Mouse (Mus musculus): Measurements from ENCODE around the gene Madcam1. TPM values are rescaled to one million over a fixed set of nuclear protein-coding genes. Genes with fewer than 3 reads are reported as not detected.

Madcam1 gene
- polyA plus RNA-seq, 1 experiment = not detected

DNA sequence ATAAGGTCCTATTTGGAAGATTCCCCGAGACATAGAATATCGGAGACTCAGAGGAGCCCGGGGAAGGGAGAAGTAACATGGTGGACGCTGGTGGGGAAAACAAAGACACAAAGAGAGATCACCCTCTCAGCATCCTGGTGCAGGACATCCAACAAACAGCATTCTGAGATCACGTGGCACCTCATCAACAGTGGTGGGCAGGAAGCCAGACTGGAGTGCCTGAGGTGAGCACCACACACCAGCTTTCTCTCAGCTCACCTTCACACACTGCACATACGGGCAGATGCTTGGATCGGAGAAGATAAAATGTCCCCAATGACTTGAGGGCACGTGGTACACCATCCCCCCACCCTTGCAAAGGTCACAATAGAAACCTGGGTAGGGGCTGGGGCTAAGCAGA lies 28.1 kb upstream of the Madcam1 start:
- 79% methylated on average over 8 of the region's 8 CpGs for WGBS
- Histone ChIP-seq H3K4me3 (ENCODE audit: insufficient read depth, low read depth, low read length) (peak overlapping the region; percentile 87; the same call in 1 of the 2 replicates), H3K27ac (ENCODE audit: insufficient read depth, low read depth, low read length) (no peak overlapping the region), H3K4me1 (ENCODE audit: control insufficient read depth, insufficient read depth, low read length) (peaks cover 29% of the 10 kb centered on the region)
- TF ChIP-seq CTCF (IDR thresholded peaks at IDR 0.05; ENCODE audit: insufficient read depth, low read depth, low read length) (no peak), POLR2A (IDR thresholded peaks at IDR 0.05; ENCODE audit: insufficient read depth, low read depth, low read length) (no peak)

DNA sequence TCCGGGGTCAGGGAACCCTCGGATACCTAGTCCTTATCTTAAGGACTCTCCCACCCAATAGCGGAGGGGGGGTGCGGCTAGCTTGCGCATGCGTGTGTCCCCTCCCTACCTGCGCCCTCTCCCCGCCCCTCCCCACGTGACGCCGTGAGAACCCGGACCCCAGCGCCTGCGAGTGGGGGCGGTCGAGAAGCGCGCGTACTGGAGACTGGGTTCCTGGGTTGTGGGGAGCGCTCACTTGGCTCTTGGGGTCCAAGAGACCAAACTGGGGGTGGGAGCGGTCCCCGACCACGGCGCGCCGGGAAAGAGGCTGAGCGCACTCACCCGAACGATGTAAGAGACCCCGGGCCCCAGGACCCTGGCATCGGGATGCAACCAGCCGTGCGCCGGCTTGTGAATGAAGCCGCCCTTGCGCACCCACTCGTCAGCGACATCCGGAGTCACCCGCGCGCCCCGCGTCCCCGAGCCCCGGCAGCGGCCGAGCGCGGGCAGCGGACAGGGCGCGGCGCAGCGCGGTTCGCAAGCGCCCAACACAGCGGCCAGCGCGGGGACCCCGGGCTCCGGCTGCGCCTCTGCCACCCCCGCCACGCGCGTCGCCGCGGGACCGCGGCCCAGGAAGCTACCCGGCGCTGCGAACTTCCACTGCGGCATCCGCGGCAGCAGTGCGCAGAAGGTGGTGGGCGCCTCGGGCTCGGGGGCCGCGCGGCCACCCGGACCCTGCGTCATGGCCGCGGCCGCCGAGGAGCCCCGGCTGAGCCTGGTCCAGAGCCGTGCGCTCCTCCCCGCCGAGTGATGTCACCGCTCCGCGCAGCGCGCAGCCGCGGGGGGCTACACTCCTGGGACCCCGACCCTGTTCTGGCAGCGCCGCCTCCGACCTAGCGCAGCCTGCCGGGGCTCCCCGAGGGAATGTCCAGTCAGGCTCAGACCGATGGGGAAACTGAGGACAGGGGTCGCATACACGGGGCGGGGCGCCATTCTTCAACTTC lies 26.9 kb upstream of the Madcam1 start, which contains the start of gene Shc2:
Gene Shc2, minus strand, starts transcription at position 791 of the 983 bp plus-strand sequence.
- WGBS = 1% methylated on average over 116 of the region's 116 CpGs
- Histone ChIP-seq H3K27ac (ENCODE audit: insufficient read depth, low read depth, low read length) (peak within 1 kb of the TSS; percentile 77), H3K4me1 (ENCODE audit: control insufficient read depth, insufficient read depth, low read length) (peaks cover 29% of the 10 kb centered on the region), H3K4me3 (ENCODE audit: insufficient read depth, low read depth, low read length) (peak within 1 kb of the TSS; percentile 87)
- TF ChIP-seq CTCF (IDR thresholded peaks at IDR 0.05; ENCODE audit: insufficient read depth, low read depth, low read length) (no peak), POLR2A (IDR thresholded peaks at IDR 0.05; ENCODE audit: insufficient read depth, low read depth, low read length) (peak; percentile 78)

DNA sequence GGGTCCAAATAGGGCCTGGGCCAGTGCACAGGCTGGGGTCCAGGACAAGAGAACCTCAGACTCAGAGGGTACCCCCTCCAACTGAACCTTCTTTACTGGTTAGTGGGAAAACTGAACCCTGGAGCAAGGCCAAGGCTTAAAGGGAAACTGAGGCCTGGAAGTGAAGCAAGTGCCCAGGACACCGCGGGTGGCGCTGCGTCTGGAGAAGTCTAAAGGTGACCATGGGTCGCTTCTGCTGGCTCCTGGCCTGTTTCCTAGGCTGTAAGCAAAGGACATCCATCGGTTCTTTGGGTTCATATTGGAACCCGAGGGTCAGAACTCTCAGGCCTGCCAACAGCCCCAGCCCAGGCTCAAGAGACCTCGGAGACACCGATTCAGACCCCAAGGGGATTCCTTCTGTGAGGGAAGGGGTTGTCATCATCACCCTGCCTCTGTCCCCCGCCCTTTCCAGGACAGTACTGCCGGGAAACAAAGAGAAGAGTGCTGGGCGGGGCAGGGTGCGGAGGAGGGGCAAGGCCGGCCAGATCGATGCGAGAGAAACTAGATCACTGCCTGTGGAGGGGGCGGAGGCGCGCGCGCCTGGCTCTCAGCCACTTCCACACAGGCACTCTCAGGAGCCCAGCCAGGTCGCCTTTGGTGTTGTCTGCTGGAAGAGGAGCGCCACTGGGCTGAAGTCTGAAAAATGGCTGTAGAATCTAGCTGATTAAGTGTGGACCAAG lies 25.7 kb upstream of the Madcam1 start:
- TF ChIP-seq CTCF (IDR thresholded peaks at IDR 0.05; ENCODE audit: insufficient read depth, low read depth, low read length) (no peak), POLR2A (IDR thresholded peaks at IDR 0.05; ENCODE audit: insufficient read depth, low read depth, low read length) (no peak)
- Histone ChIP-seq H3K27ac (ENCODE audit: insufficient read depth, low read depth, low read length) (0 out of 2 replicates have a peak overlapping the region, but pooled peaks have one; percentile 77), H3K4me1 (ENCODE audit: control insufficient read depth, insufficient read depth, low read length) (peaks cover 24% of the 10 kb centered on the region), H3K4me3 (ENCODE audit: insufficient read depth, low read depth, low read length) (no peak overlapping the region)
- 14% methylated on average over 23 of the region's 23 CpGs for WGBS

- 75% methylated on average over 8 of the region's 8 CpGs for WGBS
- no peak for TF ChIP-seq CTCF (IDR thresholded peaks at IDR 0.05; ENCODE audit: insufficient read depth, low read depth, low read length)
- TF ChIP-seq POLR2A (IDR thresholded peaks at IDR 0.05; ENCODE audit: insufficient read depth, low read depth, low read length) = no peak
- H3K4me1 ChIP-seq (ENCODE audit: control insufficient read depth, insufficient read depth, low read length) = no peaks in the 10 kb centered on the region
- no peak within 1 kb of the TSS for H3K4me3 ChIP-seq (ENCODE audit: insufficient read depth, low read depth, low read length)
- no peak within 1 kb of the TSS for H3K27ac ChIP-seq (ENCODE audit: insufficient read depth, low read depth, low read length)
These were observed 18.6 kb upstream of the Madcam1 start, which contains the start of gene Odf3l2 for GRCm38 (mm10) chr10:79645711-79646110. Gene Odf3l2 (minus strand): TSS chr10:79645738.

GRCm38 (mm10) chr10:79649070-79649751 lies 15.1 kb upstream of the Madcam1 start:
- TF ChIP-seq CTCF (IDR thresholded peaks at IDR 0.05; ENCODE audit: insufficient read depth, low read depth, low read length) (peak; percentile 84), POLR2A (IDR thresholded peaks at IDR 0.05; ENCODE audit: insufficient read depth, low read depth, low read length) (no peak)
- 32% methylated on average over 7 of the region's 7 CpGs for WGBS
- no peaks in the 10 kb centered on the region for H3K4me1 ChIP-seq (ENCODE audit: control insufficient read depth, insufficient read depth, low read length)
- H3K27ac ChIP-seq (ENCODE audit: insufficient read depth, low read depth, low read length) = no peak overlapping the region
- no peak overlapping the region for H3K4me3 ChIP-seq (ENCODE audit: insufficient read depth, low read depth, low read length)

- no peak for TF ChIP-seq CTCF (IDR thresholded peaks at IDR 0.05; ENCODE audit: insufficient read depth, low read depth, low read length)
- TF ChIP-seq POLR2A (IDR thresholded peaks at IDR 0.05; ENCODE audit: insufficient read depth, low read depth, low read length) = no peak
- Histone ChIP-seq H3K4me1 (ENCODE audit: control insufficient read depth, insufficient read depth, low read length) (peaks cover 11% of the 10 kb centered on the region), H3K4me3 (ENCODE audit: insufficient read depth, low read depth, low read length) (no peak overlapping the region), H3K27ac (ENCODE audit: insufficient read depth, low read depth, low read length) (no peak overlapping the region)
- 81% methylated on average over 7 of the region's 7 CpGs for WGBS
These were observed 11.6 kb upstream of the Madcam1 start for GRCm38 (mm10) chr10:79652789-79653188.

- no peak for TF ChIP-seq CTCF (IDR thresholded peaks at IDR 0.05; ENCODE audit: insufficient read depth, low read depth, low read length)
- no peak for TF ChIP-seq POLR2A (IDR thresholded peaks at IDR 0.05; ENCODE audit: insufficient read depth, low read depth, low read length)
- Histone ChIP-seq H3K27ac (ENCODE audit: insufficient read depth, low read depth, low read length) (peak overlapping the region; percentile 89), H3K4me1 (ENCODE audit: control insufficient read depth, insufficient read depth, low read length) (peaks cover 11% of the 10 kb centered on the region), H3K4me3 (ENCODE audit: insufficient read depth, low read depth, low read length) (no peak overlapping the region)
- WGBS = 16% methylated on average over 1 of the region's 1 CpGs
These were observed 9.4 kb upstream of the Madcam1 start for GRCm38 (mm10) chr10:79654946-79655395.

DNA sequence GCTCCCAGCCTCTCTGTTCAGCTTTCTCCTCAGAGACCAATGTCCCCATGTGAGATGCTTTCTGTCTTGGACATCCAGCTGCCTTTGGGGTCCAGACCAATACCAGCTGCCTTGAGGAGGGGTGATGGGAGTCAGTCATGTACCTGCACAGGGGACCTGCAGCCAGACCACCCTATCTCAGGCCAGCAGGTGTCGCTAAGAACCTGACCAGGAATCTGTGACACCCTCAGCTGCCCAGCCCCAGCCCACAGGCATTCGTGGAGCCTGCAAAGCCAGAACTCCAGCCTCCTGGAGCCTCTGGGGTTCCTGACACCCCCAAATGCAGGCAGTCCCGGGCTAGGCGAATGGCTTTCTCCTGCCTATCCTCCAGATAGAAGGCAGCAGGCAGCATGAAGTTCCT lies 5.5 kb upstream of the Madcam1 start:
- Histone ChIP-seq H3K27ac (ENCODE audit: insufficient read depth, low read depth, low read length) (no peak overlapping the region), H3K4me3 (ENCODE audit: insufficient read depth, low read depth, low read length) (no peak overlapping the region), H3K4me1 (ENCODE audit: control insufficient read depth, insufficient read depth, low read length) (peaks cover 11% of the 10 kb centered on the region)
- TF ChIP-seq CTCF (IDR thresholded peaks at IDR 0.05; ENCODE audit: insufficient read depth, low read depth, low read length) (no peak), POLR2A (IDR thresholded peaks at IDR 0.05; ENCODE audit: insufficient read depth, low read depth, low read length) (no peak)
- WGBS = 32% methylated on average over 4 of the region's 4 CpGs

Measured in olfactory bulb, adult 2 months (tissue).